Mouse (Mus musculus): Measurements from ENCODE around the gene Lmo3.

The Lmo3 gene

DNA sequence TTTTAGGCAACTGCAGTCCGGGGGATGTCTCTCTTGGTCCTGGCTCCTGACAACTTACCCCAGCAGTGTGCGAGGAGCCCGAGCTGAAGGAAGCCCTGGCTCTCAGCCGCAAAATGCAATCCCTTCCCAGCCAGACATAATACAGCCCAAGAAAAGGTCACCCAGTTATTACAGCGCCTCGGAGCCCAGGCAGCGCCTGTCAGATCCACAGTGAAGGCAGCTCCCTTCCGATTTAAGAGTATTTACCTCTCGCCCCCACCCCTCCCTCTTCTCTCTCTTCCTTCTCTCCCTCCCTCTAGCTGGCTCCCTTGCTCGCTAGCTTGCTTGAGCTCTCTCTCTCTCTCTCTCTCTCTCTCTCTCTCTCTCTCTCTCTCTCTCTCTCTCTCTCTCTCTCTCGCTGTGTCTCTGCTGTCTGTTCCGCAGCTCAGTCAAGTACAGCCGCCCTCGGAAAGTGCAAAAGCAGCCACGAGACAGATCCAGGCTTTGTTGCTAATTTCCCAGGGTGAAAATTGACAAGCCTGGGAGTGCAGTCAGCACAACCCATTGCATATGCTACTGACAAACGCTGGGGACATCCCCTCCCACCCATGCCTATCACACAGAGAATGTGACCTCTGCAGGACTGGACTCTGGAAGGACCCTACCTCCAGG lies 159.0 kb downstream of the Lmo3 start:
- no peak for DNase-seq (ENCODE audit: low spot score)

GRCm38 (mm10) chr6:138421931-138422531 lies 159.7 kb downstream of the Lmo3 start:
- DNase-seq (ENCODE audit: low spot score): no peak

GRCm38 (mm10) chr6:138421191-138421613 lies 160.6 kb downstream of the Lmo3 start:
- DNase-seq (ENCODE audit: low spot score): no peak

DNA sequence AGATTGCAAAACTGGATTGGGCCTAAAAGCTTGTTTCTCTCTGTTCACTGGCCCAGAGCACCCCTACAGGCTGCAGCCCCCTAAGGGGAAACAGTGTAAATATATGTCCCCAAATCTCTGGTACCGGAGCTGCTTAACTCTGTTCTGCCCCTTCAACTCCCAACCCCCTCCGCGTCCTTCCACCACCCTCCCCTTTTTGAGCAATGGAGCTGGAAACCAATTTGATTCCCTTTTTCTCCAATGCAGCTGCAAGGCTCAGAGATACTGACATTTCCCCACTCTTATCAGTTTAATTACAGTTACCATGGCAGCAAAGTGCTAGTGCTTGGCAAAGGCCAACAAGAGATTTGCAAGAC lies 161.3 kb downstream of the Lmo3 start:
- no peak for DNase-seq (ENCODE audit: low spot score)

- no peak for DNase-seq (ENCODE audit: low spot score)
These were observed 161.8 kb downstream of the Lmo3 start for GRCm38 (mm10) chr6:138419871-138420535.

GRCm38 (mm10) chr6:138412075-138412474 lies 169.7 kb downstream of the Lmo3 start:
- DNase-seq (ENCODE audit: low spot score): no peak

DNA sequence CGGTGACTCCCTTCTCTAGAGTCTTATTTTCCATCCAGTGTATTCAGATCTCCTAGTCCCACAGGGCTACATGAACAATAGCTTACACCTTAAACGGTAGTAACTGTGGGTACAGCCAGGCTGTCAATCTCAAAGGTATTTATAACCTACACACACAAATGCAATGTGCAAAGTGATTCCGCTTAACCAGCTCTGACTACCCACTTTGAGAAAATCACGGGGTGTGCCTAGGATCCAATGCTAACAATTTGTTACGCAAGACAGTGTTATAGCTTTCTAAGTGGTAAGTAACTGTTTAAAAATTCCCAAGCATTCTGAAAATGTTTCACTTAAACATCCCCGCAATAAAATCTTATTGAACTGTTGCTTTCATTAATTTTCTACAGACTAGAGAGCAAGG lies 179.7 kb downstream of the Lmo3 start:
- DNase-seq (ENCODE audit: low spot score): no peak

- DNase-seq (ENCODE audit: low spot score): no peak
These were observed 182.9 kb downstream of the Lmo3 start for GRCm38 (mm10) chr6:138398836-138399235.

- DNase-seq (ENCODE audit: low spot score): no peak
These were observed 190.7 kb downstream of the Lmo3 start for GRCm38 (mm10) chr6:138391085-138391484.

DNA sequence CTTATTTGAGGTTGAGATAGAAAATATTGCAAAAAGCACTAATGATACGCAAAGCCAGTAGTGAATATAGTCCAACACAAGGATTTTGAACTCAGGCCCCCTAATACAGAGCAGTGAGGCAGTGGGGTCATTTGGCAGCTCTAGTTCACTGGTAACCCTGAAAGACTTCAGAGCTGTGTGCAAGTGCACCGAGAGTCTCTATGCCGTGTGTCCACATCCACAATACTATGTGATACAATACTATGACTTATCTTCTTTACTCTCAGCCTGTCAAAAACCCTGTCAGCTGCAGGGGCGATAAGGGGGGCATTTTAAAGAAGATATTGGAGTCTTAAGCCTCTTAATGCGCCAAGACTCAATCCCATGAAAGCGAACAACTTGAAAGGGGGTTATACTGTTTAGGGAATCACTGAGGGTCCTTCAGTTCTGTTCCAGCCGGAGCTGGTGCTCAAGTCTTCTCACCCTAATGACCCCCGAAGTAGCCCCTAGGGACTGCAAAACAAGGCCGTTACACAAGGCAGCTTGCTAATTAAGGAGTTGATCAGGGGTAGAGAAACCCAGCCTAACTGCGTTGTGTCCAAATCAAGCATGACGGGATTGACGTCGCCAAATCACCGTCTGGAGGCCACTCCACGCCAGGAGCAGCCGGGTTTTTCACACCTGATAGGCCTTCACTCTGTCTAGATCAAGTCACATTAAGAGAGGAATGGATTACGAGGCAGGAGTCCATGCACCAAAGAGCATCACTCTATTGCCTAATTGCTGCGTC lies 193.4 kb downstream of the Lmo3 start:
- no peak for DNase-seq (ENCODE audit: low spot score)

GRCm38 (mm10) chr6:138383208-138383607 lies 198.6 kb downstream of the Lmo3 start:
- DNase-seq (ENCODE audit: low spot score): no peak

- no peak for DNase-seq (ENCODE audit: low spot score)
These were observed 210.6 kb downstream of the Lmo3 start for GRCm38 (mm10) chr6:138371176-138371575.

GRCm38 (mm10) chr6:138364111-138364510 lies 217.7 kb downstream of the Lmo3 start:
- DNase-seq (ENCODE audit: low spot score): no peak

DNA sequence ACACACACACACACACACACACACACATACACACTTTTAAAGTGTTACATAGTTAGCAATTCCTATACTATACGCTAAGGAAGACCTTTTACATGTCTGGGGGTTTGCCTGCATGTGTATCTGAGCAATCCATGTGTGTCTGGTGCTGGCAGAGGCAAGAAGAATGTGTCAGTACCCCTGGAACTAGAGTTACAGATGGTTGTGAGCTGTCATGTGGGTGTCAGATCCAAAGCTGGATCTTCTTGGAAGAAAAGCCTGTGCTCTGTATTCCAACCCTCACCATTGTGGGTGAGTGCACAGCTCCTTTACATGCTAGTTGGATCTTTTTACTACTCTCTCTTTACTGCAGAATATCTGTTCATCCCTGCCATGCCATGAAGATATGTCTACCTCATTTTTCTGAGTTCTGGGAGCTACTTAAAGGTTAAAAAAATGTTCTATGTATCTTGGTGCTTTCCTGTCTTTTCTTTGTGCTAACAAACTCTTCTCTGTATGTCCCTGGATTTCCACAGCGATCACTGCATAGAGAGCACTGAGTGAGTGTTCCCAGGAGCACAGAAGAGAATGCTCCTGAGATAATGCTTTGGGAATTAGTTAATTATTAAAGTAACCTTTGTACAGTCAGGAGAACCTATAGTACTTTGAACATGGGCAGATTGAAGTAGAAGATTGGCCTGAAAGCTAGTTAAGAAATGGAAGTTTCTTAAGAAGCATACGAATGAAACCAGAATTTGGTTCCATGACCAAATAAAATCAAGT lies 231.0 kb downstream of the Lmo3 start:
- DNase-seq (ENCODE audit: low spot score): peak; percentile 34

DNA sequence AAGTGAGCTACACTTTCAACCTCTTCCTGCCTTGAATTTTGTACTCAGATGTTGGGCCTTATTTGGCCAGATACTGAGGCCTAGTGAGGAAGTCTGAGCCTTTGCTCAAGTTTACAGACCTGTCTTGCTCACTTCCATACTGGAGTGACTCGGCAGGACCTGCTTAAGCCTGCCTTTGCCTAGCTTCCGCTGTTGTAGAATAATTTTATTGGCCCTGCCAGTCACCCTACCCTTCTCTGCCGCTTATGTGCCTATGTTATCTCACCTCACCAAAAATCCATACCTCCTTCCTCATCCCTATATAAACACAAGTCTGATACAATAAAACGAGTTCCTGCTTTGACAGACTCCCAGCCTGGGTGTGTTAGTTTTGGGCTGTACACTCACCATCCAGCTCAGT lies 235.2 kb downstream of the Lmo3 start:
- DNase-seq (ENCODE audit: low spot score): no peak

GRCm38 (mm10) chr6:138335858-138336257 lies 245.9 kb downstream of the Lmo3 start:
- DNase-seq (ENCODE audit: low spot score): no peak

GRCm38 (mm10) chr6:138333991-138334390 lies 247.8 kb downstream of the Lmo3 start:
- no peak for DNase-seq (ENCODE audit: low spot score)

DNA sequence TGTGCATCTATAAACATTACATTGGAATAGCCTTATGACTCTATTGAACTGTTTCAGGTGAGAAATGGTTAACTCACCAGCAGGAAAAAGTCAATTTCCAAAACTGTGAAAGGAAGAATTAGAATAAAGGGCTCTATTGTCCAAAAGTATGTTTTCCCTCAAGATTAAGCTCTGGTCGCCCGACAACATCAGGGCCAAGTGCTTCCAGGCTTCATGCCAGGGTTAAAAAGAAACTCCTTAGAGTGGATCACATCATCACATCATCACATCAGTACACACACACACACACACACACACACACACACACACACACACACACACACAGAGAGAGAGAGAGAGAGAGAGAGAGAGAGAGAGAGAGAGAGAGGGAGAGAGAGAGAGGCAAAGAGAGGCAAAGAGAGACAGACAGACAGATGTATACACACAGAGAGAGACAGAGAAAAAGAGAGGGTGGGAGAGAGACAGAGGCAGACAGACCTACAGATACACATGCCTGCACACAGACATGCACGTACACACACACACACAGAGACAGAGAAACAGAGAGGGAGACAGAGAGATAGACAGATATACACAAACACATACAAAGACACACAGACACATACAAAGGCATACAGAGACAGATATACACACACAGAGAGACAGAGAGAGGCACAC lies 255.9 kb downstream of the Lmo3 start:
- no peak for DNase-seq (ENCODE audit: low spot score)

GRCm38 (mm10) chr6:138325145-138325544 lies 256.6 kb downstream of the Lmo3 start:
- no peak for DNase-seq (ENCODE audit: low spot score)

GRCm38 (mm10) chr6:138323325-138323724 lies 258.4 kb downstream of the Lmo3 start:
- no peak for DNase-seq (ENCODE audit: low spot score)

- no peak for DNase-seq (ENCODE audit: low spot score)
These were observed 261.5 kb downstream of the Lmo3 start for GRCm38 (mm10) chr6:138320190-138320737.

All from yolk sac, embryonic 10.5 days (tissue).